Mouse (Mus musculus): ENCODE results near the gene Scap.

GRCm38 (mm10) chr9:110369860-110370259, 36.8 kb downstream of the Scap start:
- no peak for TF ChIP-seq POLR2A (IDR thresholded peaks at IDR 0.05; ENCODE audit: insufficient read length, low read depth)
- TF ChIP-seq USF1 (IDR thresholded peaks at IDR 0.05; ENCODE audit: low read depth), result no peak
- no peak for TF ChIP-seq MYOG (IDR thresholded peaks at IDR 0.05; ENCODE audit: control insufficient read depth in 1 of 3, insufficient read depth in 1 of 3, insufficient read length in 2 of 3, low read depth in 2 of 3)
- TF ChIP-seq E2F4 (IDR thresholded peaks at IDR 0.05; ENCODE audit: insufficient read depth), result no peak
- no peak for TF ChIP-seq POLR2AphosphoS2 (IDR thresholded peaks at IDR 0.05; ENCODE audit: insufficient read length, low read depth)
- no peak for TF ChIP-seq TCF3 (IDR thresholded peaks at IDR 0.05; ENCODE audit: insufficient read length, low read depth)
- no peak for TF ChIP-seq CEBPB (IDR thresholded peaks at IDR 0.05; ENCODE audit: insufficient read depth, poor library complexity, severe bottlenecking)
- TF ChIP-seq MAX (IDR thresholded peaks at IDR 0.05; ENCODE audit: low read depth), result no peak
- no peak for TF ChIP-seq MYOD1 (IDR thresholded peaks at IDR 0.05; ENCODE audit: control insufficient read depth in 1 of 3, insufficient read length in 2 of 3, low read depth in 2 of 3)
- no peak for TF ChIP-seq SRF (IDR thresholded peaks at IDR 0.05; ENCODE audit: control insufficient read depth, insufficient read length, low read depth)
- TF ChIP-seq TCF12 (IDR thresholded peaks at IDR 0.05; ENCODE audit: insufficient read depth, poor library complexity, severe bottlenecking), result no peak
- TF ChIP-seq REST (IDR thresholded peaks at IDR 0.05; ENCODE audit: insufficient read depth, insufficient read length), result no peak
